Mouse (Mus musculus) Patski (cell line): Measurements from ENCODE around the gene Fndc10. TPM values are rescaled to one million over a fixed set of nuclear protein-coding genes. Genes with fewer than 3 reads are reported as not detected.
"Not testable (repeated sequence)": the region's sequence is repeated elsewhere in the genome, so short reads cannot be mapped to it uniquely, and the experiment has no call there.

Source experiments
- ATAC-seq: fragments of 100-300 bp; one replicate; pipeline ENCODE4 v1.8.0; 2021
- CTCF ChIA-PET: fragments of 350-600 bp; sonication (Branson Sonifier 250); formaldehyde crosslinking; loops from one replicate; lab custom pipeline; 2022; ENCODE audit warnings: inconsistent platforms; lab: Charles Lee
- POLR2A ChIA-PET: fragments of 350-600 bp; sonication (Branson Sonifier 250); formaldehyde crosslinking; loops from one replicate; lab custom pipeline; 2022; ENCODE audit warnings: antibody characterized with exemption, inconsistent platforms; lab: Charles Lee
- DNase-seq: peaks from one replicate; pipeline ENCODE4 v3.0.0-alpha.2; 2011; ENCODE audit warnings: low read depth, low spot score
- H3K27me3 ChIP-seq: fragments of 371-371 bp; one replicate; pipeline ENCODE4 v1.5.1; 2021
- CTCF ChIP-seq: fragments of 100-300 bp; IDR thresholded peaks from one replicate; pipeline ENCODE4 v1.5.1; 2021
- in situ Hi-C: fragments of 300-500 bp; cut with MboI; formaldehyde crosslinking; loops from 3 replicates; pipeline ENCODE4 v1.11.1; 2018; ENCODE audit warnings: low pct_unique_long_range_greater_than_20kb, mixed read lengths
- polyA plus RNA-seq: library from polyadenylated mRNA; unstranded; gene quantifications from one replicate; pipeline ENCODE4 v1.2.3, GENCODE M21; 2021

Fndc10 gene
- polyA plus RNA-seq, 1 experiment from 2014 or later: 7.3 TPM

DNA sequence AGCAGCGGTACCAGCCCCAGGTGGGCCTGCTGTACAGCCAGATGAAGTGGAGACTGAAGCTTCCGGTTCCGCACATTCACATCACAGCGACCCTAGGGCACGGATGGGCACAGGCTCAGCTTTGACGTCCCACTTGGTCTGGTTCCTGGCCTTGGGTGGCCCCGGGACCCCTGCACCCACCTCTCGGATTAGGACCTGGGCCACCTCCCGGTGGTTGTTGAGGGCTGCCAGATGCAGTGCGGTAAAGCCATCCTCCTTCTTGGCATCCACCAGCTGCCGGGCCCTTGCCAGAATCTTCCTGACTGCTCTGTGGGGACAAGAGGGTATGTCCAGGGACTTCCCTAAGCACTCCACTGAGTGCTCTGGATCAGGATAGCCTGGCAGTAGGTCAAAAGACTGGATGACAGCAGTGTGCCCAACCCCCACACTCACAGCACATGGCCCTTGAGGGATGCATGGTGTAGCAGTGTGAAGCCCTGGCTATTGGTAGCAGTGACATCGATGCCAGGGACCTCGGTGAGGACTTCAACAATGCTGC, 37.9 kb upstream of the Fndc10 start:
- POLR2A ChIA-PET: no interaction called here
- DNase-seq (no peak), ATAC-seq (no peak)
- CTCF ChIA-PET: no interaction called here
- in situ Hi-C loops: no loop called here
- TF ChIP-seq CTCF: no peak
- no peaks in the 10 kb centered on the region for H3K27me3 ChIP-seq

DNA sequence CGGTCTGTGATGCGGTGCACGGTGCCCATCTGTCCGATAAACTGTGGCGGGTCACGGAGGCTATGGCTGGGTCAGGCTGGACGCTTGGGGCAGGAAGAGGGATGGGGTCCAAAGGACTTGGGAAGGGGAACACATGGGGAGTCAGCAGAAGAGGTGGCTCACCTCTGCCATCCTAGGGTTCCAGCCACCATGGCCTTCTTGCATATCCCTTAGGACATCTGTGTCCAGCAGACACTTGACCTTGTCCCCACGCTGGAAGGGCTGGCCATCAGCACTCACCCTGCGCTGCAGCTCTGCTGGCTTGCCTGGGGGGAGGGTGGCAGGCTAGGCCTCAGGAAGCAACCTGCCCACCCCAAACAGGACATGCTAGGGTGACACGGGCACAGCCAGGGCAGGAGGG, 35.2 kb upstream of the Fndc10 start:
- no peak for ATAC-seq
- ChIA-PET POLR2A (no interaction called here), CTCF (no interaction called here)
- DNase-seq: no peak
- no peak for TF ChIP-seq CTCF
- H3K27me3 ChIP-seq: no peaks in the 10 kb centered on the region
- in situ Hi-C loops: no loop called here

DNA sequence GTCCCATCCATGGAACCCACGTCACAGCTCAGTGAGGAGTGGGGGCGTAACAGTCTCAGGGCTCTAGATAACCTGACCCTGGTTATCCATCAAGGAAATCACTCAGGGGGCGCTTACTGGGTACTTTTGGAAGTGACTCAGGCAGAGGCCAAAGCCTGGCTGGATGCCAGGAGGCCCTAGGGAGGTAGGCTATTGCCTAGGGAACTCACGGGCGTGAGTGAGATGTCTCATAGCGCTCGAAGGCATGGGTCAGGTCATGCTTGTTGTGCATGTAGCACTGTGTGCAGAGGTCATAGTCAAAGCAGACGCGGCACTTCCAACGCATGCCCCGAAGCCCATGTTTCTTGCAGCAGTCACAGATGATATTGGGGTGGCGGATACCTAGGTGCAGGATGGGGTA, 33.5 kb upstream of the Fndc10 start:
- ChIA-PET CTCF (no interaction called here), POLR2A (interaction anchor here (0.9 kb wide), 1 partner anchor 9 kb away, joined by 3 read pairs; no protein-coding TSS in a partner anchor)
- in situ Hi-C loops: no loop called here
- no peak for TF ChIP-seq CTCF
- DNase-seq (peak; percentile 71), ATAC-seq (peak; percentile 79)
- H3K27me3 ChIP-seq: no peaks in the 10 kb centered on the region

DNA sequence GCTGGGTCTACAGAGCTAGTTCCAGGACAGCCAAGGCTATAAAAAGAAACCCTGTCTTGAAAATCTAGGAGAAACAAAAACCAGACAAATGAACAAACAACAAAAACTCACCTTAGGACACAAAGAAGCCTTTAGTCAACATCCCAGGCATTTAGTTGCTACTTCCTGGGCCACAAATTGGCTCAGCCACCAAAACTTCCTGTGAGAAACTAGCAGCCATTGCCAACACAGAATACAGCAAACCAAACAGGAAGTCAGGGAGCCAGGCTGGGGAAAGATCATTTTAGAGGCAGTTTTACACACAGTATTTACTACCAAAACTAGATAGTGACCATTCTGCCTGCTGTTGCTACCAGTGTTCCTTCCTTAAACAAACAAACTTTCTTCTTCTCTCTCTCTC, 27.2 kb upstream of the Fndc10 start:
- H3K27me3 ChIP-seq: no peaks in the 10 kb centered on the region
- DNase-seq (no peak), ATAC-seq (no peak)
- no peak for TF ChIP-seq CTCF
- in situ Hi-C loops: no loop called here
- POLR2A ChIA-PET: no interaction called here
- CTCF ChIA-PET: no interaction called here

DNA sequence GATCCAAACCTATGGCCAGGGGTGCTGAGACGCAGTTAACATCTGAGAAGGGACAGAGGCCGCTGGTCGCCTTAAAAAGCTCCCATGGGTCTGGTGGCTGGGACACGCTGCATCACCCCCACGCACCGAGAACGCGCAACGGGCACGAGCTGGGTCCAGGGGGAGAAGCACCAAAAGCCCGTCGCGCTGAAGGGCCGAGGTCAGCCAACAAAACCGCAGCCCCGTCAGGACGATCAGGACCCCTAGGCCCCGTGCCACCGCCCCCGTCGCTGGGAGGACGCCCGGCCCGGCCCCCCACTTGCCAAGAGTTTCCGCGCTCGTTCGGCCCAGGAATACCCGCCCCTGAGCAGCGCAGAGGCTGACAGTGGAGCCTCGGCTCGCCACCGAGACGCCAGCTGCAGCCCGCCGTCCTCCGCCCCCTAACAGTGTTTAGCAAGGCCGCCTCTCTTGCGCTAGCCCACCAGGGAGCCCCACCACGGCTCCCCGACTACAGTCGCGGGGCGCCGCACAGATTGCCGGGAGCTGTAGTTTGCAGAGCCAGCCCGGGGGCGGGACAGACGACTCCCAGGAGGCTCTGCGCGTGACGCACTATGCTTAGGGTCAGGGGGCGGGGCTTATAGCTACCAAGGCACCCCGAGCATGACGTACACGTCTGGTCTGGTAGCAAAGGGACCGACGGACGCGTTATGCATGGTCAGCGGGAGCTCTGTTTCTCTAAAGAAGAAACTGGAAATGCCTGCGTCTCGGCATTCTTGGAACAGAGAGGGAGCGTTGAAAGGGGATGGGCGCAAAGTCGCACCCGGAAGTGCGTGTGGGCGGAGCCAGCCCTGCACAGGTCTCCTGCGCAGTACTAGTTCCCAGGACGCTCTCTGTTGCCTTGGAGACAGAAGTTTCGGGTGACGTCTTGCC, 25.2 kb upstream of the Fndc10 start, which contains the start of gene Mib2:
TSS of gene Mib2 (minus strand) at position 510 of the 909 bp plus-strand sequence.
- H3K27me3 ChIP-seq: no peaks in the 10 kb centered on the region
- in situ Hi-C loops: no loop called here
- ChIA-PET CTCF (interaction anchor here (0.9 to 1.3 kb wide), 3 partner anchors 15 to 30 kb away, joined by 3 read pairs; no protein-coding TSS in a partner anchor), POLR2A (interaction anchor here (0.7 to 1.6 kb wide), 2 partner anchors 17 to 197 kb away, joined by 3 to 4 read pairs; no protein-coding TSS in a partner anchor)
- peak; percentile 90 for ATAC-seq
- peak; percentile 85 for DNase-seq
- no peak for TF ChIP-seq CTCF

DNA sequence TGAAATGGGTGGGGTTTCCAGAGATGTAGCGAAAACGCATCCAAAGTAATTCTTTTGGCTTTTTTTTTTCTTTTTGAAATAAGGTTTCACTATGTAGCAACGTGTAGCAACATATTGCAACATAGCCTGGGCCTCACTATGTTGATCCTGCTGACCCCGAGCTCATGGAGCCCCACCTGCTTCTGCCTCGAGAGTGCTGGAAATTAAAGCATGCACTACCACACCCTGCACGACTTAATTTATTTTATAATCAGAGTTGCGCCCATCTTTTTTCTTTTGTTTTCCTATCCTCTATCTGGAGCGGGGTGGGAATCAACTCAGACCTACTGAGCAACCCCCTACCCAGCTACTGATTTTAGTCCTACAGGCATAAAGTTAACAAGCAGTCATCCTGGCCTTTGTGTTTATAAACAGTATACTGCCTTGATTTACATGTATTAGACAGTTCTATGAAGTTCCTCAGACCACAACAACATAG, 24.5 kb upstream of the Fndc10 start:
- no peaks in the 10 kb centered on the region for H3K27me3 ChIP-seq
- TF ChIP-seq CTCF: no peak
- DNase-seq (no peak), ATAC-seq (no peak)
- CTCF ChIA-PET: interaction anchor here (0.9 to 1.3 kb wide), 3 partner anchors 15 to 29 kb away, joined by 3 read pairs; no protein-coding TSS in a partner anchor
- in situ Hi-C loops: no loop called here
- POLR2A ChIA-PET: interaction anchor here (0.7 to 1.6 kb wide), 2 partner anchors 18 to 198 kb away, joined by 3 to 4 read pairs; no protein-coding TSS in a partner anchor

DNA sequence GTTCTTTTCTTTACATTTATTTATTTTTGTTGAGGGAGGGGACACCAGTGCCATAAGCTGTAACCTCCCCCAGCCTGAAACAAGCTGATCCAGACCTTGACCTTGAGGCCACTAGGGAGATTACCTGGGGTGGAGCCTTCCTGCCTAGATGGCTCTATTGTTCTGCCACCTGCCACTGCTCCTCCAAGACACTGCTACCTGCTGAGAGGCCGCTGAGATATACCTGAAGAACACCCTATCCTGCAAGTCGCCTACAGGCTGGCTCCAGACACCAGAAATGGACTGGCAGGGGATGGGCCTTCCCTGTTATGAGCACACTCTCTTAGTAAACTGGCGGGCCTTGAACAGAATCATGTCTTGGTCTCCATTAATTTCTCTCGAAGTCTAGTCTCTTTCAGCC, 23.9 kb upstream of the Fndc10 start:
- POLR2A ChIA-PET, DNase-seq, H3K27me3 ChIP-seq, in situ Hi-C loops, ATAC-seq: not testable (repeated sequence)
- CTCF ChIA-PET: interaction anchor here (1.0 kb wide), 1 partner anchor 22 kb away, joined by 3 read pairs; no protein-coding TSS in a partner anchor

DNA sequence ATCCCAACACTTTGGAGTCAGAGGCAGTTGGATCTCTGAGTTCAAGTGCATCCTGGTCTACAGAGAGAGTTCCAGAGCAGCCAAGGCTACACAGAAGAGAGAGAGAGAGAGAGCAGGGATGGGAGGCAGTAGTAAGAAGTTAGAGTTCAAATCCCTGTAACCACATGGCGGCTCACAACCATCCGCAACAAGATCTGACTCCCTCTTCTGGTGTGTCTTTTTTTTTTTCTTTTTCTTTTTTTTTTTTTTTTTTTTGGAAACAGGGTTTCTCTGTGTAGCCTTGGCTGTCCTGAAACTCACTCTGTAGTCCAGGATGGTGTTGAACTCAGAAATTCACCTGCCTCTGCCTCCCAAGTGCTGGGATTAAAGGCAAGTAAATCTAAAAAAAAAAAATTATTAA, 22.1 kb upstream of the Fndc10 start:
- ATAC-seq (no peak), DNase-seq (no peak)
- POLR2A ChIA-PET: no interaction called here
- H3K27me3 ChIP-seq: no peaks in the 10 kb centered on the region
- CTCF ChIA-PET: no interaction called here
- TF ChIP-seq CTCF: no peak
- in situ Hi-C loops: no loop called here

DNA sequence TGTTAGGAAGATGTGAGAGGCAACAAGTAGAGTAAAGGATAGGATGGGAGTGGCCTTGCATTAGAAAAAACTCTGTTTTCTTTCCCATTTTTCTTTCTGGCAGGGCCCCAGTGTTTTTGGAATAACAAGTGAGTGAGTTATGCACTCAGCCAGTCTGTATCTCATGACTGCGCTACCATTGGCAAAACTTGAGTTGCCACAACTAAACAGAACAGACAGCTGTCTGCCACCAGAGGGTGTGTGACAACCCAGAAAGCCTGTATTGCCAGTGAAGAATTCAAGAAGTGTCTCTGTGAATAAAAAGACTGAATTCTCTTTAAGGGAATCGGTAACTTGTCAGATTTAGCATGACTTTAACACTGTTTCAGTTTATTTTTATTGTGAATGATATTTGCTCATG, 18.2 kb upstream of the Fndc10 start:
- in situ Hi-C loops: no loop called here
- CTCF ChIA-PET: interaction anchor here (1.0 to 1.1 kb wide), 2 partner anchors 8 to 15 kb away, joined by 3 to 4 read pairs; no protein-coding TSS in a partner anchor
- POLR2A ChIA-PET: no interaction called here

DNA sequence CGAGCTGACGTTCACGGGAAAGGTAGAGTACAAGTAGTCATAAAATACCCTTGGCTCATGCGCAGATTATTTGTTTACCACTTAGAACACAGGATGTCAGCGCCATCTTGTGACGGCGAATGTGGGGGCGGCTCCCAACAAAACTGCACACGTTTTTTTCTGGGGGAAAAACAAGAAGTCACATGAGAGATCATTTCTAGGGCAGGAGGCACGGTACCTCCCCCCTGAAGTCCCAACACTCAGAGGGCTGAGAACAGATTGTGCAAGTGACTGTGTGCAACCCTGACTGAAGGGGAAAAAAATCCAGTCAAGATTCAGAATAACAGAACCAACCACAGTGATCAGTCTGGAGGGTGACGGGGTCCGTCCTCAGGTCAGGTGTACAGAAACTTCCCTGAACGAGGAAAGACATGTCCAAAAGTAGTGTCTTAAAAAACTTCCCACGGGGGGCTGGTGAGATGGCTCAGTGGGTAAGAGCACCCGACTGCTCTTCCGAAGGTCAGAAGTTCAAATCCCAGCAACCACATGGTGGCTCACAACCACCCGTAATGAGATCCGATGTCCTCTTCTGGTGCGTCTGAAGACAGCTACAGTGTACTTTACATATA, 10.4 kb upstream of the Fndc10 start:
- CTCF ChIA-PET: interaction anchor here (1.0 kb wide), 2 partner anchors 8 to 15 kb away, joined by 3 read pairs; partner anchors contain the start of gene Mib2
- ATAC-seq, DNase-seq, POLR2A ChIA-PET, H3K27me3 ChIP-seq, in situ Hi-C loops: not testable (repeated sequence)

More for the DNA sequence above, 18.2 kb upstream of the Fndc10 start:
- ATAC-seq (no peak), DNase-seq (no peak)
- no peak for TF ChIP-seq CTCF
- no peaks in the 10 kb centered on the region for H3K27me3 ChIP-seq

DNA sequence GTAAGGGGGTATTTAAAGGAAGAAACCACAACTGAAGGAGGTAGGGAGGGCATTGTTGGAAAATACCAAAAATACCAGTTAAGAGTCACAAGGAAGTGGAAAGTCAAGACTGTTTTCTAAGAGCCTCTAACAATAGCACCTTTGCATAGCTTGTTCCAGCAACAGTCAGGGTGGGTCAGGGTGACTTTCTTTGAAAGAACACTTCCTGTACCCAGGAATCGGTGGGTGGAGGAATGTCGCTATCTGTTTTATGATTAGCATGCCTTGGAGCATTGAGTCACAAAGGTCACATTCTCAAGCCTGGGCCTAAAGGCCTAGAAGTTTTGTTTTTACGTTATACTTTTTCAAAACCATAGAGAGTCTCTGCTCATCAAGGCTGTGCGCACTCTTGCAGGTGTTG, 6.4 kb upstream of the Fndc10 start:
- ATAC-seq, CTCF ChIA-PET: not testable (repeated sequence)

More for the DNA sequence above, 6.4 kb upstream of the Fndc10 start:
- DNase-seq, POLR2A ChIA-PET, H3K27me3 ChIP-seq, in situ Hi-C loops: not testable (repeated sequence)
